In genomic region chr5:113504654-113505053, GRCm38 (mm10) we compare ENCODE assay signal across 11 mouse cellular contexts. TPM values are rescaled to one million over a fixed set of nuclear protein-coding genes. Genes with fewer than 3 reads are reported as not detected.
DNase-seq lines count a peak whose midpoint lies in the region; TF ChIP-seq lines count a peak whose summit lies in the region.
"Had no signal": no experiment of that assay in that cellular context is flagged by ENCODE, and none has a peak within 500 bp of the region (broad histone marks: within the 10 kb centered on the region; RNA-seq: fewer than 3 reads in every experiment).

No protein-coding gene starts in this region.

- H3K4me3 ChIP-seq in layer of hippocampus, adult 2 months: no peak overlapping the region
- no peak overlapping the region for H3K4me3 ChIP-seq in forebrain, embryonic 10.5 days
- no peak overlapping the region for H3K4me3 ChIP-seq in kidney, adult 2 months (ENCODE audit: insufficient read depth, low read depth, low read length)
- H3K4me3 ChIP-seq: erythroblast, embryonic 14.5 days had no signal

- TF ChIP-seq POLR2A in kidney, adult 2 months (IDR thresholded peaks at IDR 0.05; ENCODE audit: low read depth, low read length): no peak

- H3K9me3 ChIP-seq in forebrain, embryonic 10.5 days: no peaks in the 10 kb centered on the region

- no peak for DNase-seq in layer of hippocampus, adult 2 months (ENCODE audit: low spot score in 2 of 2)
- DNase-seq in layer of hippocampus, adult 9-11 months: no peak
- DNase-seq in forebrain, embryonic 10.5 days (ENCODE audit: extremely low spot score, low spot score): no peak
- peak; percentile 54 for DNase-seq in mesoderm, embryonic 11.5 days (ENCODE audit: low read depth, low spot score)
- DNase-seq in gastrocnemius, adult 18-20 months (ENCODE audit: low spot score): no peak
- no peak for DNase-seq in right cerebral cortex, adult 18-20 months
- DNase-seq in layer of hippocampus, postnatal 36 days: no peak
- no peak for DNase-seq in kidney, adult 2 months
- DNase-seq: lung, adult 18-20 months had no signal

- H3K27ac ChIP-seq in layer of hippocampus, adult 2 months: peak overlapping the region; percentile 78
- peak overlapping the region; percentile 76 for H3K27ac ChIP-seq in forebrain, embryonic 10.5 days
- H3K27ac ChIP-seq in kidney, adult 2 months (ENCODE audit: insufficient read depth, low read depth, low read length): no peak overlapping the region

- no peak for TF ChIP-seq CTCF in layer of hippocampus, adult 2 months (conservative IDR thresholded peaks at IDR 0.05)
- TF ChIP-seq CTCF in kidney, adult 2 months (conservative IDR thresholded peaks at IDR 0.05; ENCODE audit: insufficient read depth, insufficient read length, low read depth, low read length): no peak

- peaks cover 14% of the 10 kb centered on the region for H3K27me3 ChIP-seq in forebrain, embryonic 10.5 days (ENCODE audit: poor library complexity, severe bottlenecking)
- no peaks in the 10 kb centered on the region for H3K27me3 ChIP-seq in kidney, adult 2 months (replicated peaks; ENCODE audit: control insufficient read depth, insufficient read depth, low read length)

- peaks cover 45% of the 10 kb centered on the region for H3K4me1 ChIP-seq in forebrain, embryonic 10.5 days
- H3K4me1 ChIP-seq in kidney, adult 2 months (ENCODE audit: control insufficient read depth, insufficient read depth, low read length): no peaks in the 10 kb centered on the region

- no peaks in the 10 kb centered on the region for H3K36me3 ChIP-seq in forebrain, embryonic 10.5 days (replicated peaks)
- no peaks in the 10 kb centered on the region for H3K36me3 ChIP-seq in kidney, adult 2 months (ENCODE audit: control insufficient read depth, insufficient read depth, low read length)

- 25% methylated on average over 4 of the region's 4 CpGs for WGBS in forebrain, embryonic 10.5 days
- WGBS in kidney, adult 2 months: 38% methylated on average over 4 of the region's 4 CpGs

RNA-seq across cellular contexts. Expression of gene Wscd2, which starts 14.5 kb away (rescaled TPM):
- 10 to 100 TPM; 85.0 to 89.1 TPM for total RNA-seq in layer of hippocampus, adult 2 months (2021)
- polyA plus RNA-seq in forebrain, embryonic 10.5 days (2016; fragmentation: Nextera tagmentation; extraction: Ambion mirVana): 3.9 and 4.5 TPM in 2 replicates
- under 1 TPM; 0.16 to 0.26 TPM for total RNA-seq in gastrocnemius, adult 18-20 months (2021)
- total RNA-seq in layer of hippocampus, postnatal 36 days (2021): 10 to 100 TPM; 83.5 to 86.8 TPM
- 9.0 and 10.1 TPM in 2 replicates for polyA plus RNA-seq in kidney, adult 2 months (2012; rRNA removed)
- total RNA-seq: hematopoietic stem cell, adult 5-6 weeks had no signal
- polyA plus RNA-seq: erythroblast, embryonic 14.5 days had no signal

Comparison
In these comparisons a context has a peak if more than half of its experiments do, and no peak if none do; other contexts are left out.
1. RNA of gene Wscd2, which starts 14.5 kb away (total RNA-seq): 85.0 to 89.1 TPM in layer of hippocampus, adult 2 months and 83.5 to 86.8 TPM in layer of hippocampus, postnatal 36 days; 0.16 to 0.26 TPM in gastrocnemius, adult 18-20 months; every median in the first group is over 10 times any median in the second.